Mouse (Mus musculus) lung, postnatal 25 days (tissue): ENCODE measurements around the gene Ssx2ip.

Experiments used
- DNase-seq: peaks from one replicate; pipeline ENCODE4 v3.0.0; 2022; ENCODE audit warnings: low spot score

Ssx2ip gene

DNA sequence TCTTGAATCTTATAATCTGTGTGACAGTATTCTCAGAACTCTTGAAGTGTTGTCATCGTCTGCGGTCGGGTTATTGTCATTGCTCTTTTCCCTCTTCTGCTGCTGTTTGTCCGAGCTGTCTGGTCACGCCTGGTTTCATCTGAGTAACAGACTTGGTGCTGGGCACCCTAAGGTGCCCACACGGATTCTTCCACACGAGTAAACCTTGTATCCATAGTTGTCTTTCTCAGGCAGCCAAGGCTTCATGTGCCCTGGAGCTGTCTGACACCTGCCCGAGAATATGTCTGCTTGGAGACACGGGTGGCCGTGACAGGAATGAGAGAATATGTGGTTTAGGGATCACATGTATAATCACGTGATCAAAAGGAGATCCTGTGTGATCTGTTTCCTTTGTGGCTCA is 31.1 kb downstream of the Ssx2ip start:
- no peak for DNase-seq

DNA sequence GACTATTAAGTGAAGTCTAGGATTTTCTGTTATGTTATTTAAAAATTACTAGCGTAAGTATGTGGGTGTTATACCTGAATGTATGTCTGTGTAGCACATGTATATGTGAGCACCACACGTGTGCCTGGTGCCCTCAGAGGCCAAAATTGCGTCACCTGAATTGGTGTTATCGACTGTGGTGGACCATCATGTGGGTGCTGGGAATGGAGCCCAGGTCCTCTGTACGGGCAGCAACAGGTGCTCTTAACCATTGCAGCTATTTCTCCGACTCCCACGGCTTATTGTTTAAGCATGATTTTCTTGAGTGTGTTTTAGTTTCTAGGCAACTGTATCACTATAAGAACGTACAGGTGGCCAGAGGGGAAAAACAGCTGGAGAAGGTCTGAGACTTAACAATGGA is 31.7 kb downstream of the Ssx2ip start:
- DNase-seq = no peak

DNA sequence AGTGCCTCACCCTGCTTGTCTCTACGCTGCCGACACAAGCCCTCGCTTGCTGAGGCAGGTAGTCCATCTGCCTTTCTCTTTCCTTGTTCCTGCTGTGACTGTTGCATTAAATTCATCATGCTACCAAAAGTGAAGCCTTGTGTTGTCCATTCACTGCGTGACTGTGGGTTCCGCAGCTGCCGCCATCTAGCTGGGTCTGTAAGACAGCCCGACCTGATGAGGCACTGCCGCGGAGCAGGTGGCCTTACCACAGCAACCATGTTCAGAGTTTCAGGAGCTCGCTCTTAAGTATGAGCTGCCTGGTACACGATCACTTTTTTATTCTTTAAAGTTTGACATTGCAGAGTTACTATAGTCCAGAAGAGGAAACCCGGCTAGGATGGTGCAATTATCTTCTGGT is 35.6 kb downstream of the Ssx2ip start:
- no peak for DNase-seq

DNA sequence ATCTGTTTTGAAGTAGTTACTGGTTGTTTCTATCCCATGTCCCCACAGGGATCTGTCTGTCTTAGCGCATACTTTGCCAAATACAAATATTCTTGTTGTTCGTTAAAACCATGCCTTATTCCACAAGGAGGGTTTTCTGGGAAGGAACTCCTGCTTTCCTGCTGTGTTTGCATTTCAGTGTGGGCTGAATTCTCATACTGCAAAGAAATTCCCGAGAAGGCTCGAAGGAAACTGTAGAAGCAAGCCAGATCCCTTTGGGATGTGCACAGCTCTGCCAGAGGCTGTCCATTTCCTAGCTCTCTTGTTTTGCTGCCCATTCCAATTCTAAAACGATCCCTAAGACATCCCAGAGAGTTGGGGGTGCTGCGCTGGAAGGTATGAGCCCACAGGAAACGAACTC is 36.0 kb downstream of the Ssx2ip start:
- DNase-seq = no peak

DNA sequence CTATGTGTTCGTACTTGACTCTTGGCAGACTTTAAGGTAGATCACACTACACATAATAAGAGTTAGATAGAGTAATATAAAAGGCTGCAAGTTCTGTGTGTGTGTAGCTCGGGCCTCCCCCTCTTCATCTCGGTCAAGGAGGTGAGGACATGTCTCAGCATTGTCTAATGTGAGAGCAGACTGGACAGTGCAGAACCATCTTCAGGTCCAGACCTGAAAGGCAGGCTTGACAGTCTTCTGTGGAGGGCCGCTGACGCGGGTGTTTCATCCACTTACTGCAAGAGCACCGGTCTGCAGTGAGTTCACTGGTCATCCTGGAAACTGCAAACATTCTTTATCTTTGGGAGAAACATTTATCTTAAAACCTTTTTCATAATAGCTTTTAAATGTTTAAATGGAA is 38.0 kb downstream of the Ssx2ip start:
- DNase-seq = no peak

DNA sequence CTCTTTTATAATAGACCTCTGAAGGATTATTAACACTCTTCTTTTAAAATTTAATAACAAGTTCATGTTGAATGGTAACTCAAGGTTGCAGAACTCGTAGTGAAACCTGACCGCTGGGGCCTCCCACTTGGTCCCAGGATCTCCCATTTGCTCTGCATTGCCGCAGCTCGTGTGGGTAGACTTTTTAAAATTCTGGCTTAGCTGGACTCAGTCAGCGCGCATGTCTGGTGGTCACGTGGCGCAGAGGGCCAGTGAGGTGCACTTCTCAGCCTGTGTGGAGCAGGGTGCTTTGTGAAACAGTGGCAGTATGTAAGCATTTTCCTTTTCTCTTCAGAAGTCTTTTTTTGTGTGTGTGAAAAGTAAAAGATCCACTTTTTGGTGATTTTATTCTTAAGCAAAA is 38.5 kb downstream of the Ssx2ip start:
- DNase-seq = no peak

DNA sequence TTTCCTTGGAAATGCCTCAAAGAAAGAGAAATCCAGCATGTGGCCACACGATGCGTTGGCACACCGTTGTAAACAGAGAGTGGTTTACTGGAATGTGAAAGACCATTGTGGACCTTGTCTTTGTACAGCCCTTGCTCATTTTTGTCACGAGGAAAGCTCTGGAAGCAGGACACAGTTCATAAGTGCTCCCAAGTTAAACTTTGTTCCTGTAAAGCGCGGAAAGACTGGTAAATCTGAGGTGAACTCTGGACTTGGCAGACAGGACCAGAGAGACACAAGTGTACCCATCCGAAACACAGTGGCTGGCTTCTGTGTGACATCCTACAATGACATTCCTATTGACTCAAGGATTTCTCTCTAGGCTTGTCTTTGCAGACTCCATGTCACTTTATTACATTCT is 38.9 kb downstream of the Ssx2ip start:
- DNase-seq = no peak

DNA sequence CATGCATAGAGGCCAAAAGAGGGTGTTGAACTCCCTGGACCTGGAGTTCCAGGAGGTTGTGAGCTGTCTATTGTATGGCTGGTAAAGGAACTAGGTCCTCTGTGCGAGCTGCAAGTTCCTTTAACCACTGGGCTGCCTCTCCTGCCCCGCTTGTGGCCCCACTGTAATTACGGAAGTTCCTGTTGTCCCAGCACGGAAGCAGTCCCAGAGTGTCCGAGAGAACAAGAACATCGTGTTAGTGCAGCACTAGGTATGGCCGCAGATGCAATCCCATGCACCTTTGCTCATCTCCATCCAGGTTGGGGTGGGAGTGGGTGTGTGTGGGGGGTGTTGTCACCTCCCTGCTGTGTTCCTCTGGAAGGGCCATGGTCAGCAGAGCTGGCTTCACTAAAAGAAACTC is 40.4 kb downstream of the Ssx2ip start:
- no peak for DNase-seq

DNA sequence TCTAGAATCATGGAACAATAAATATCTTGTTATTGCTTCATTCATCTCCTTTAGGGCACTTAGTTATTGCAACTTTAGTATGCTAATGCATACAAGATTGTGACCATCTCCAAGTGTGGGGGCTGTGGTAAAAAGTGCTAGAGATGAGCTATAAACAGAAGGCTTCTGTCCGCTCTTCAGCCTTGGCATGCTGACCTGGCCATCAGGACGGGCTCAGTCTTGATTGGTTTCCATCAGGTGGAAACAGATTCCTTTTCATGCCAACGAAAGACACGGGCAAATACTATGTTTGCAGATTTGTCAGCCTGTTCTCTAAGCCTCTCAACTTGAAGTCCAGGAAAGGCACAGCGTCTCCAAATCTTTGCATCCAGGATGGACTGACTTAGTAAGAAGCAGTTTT is 42.7 kb downstream of the Ssx2ip start:
- no peak for DNase-seq

DNA sequence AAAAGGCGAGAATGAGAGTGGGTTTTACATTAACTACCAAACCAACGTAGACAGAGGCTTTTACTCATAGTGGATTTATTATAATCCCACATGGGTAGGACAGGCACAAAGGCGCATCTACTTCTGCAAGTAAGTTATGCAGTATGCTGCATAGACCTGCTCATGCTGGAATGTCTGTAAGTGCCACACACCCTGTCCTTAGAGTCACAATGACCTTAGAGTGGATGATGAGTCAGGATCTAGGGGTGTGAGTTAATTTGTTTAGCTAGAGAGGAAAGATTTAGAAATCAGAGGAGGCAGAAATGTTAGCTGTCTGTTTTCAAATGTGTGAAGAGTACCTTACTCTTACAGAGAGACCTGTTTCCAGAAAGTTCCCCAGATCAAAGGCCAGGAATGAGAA is 43.2 kb downstream of the Ssx2ip start:
- DNase-seq = peak; percentile 37

DNA sequence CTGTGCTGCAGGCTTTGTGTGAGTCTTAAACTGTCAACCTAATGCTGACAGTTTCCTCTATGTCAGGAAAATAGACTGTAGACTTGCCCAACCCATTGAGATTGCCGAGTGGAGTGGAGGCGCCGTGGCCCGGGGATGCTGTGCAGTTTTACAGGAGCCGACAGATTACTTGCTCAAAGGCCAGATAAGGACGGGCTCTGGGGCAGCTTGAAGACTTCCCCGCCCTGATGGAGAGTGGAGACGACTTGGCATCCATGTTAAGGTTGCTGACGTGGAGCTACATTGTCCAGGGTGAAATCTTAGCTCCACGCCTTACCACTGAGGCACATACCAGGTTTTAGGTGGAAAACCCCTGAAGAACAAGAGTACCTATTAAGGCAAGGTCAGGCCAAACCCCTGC is 43.9 kb downstream of the Ssx2ip start:
- no peak for DNase-seq

DNA sequence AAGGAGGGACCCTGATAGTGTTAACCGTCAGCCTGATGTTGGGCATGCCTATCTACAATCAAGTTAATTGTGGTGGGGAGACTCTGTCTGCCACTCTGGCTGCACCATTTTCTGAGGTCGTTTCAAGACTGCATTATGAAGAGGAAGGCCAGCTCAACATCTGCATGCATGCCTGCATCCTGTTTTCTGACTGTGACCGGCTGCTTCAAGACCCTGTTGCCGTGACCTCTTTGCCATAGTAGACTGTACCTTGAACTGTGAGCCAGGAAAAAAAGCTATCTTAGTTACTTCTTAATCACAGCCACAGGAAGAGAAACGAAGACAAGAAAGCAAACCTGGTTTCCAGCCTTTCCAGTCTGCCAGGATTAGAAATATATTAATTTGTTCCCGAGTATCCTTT is 44.5 kb downstream of the Ssx2ip start:
- no peak for DNase-seq

DNA sequence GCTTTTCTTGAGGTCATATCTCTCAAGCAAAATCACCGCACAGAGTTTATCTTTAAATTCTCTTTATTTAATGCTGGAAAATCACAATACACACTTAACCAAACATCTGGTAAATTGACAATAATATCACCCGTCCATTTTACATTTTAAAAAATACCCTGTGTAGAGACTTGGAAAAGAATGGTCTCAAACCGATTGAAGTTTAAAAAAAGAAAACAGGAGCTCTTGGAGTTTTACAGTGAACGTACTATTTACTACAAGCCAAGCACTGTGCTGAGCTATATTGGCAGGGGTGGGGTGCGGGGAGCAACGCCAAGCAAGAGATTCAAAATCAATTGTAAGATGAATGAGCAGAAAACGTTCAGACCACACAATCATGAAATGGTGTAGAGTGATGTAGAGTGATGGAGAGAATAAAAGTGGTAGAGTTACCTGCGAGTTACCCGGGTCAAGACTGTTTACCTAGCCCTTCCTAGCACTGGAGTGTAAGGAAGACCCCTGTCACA is 45.4 kb downstream of the Ssx2ip start, which contains the start of gene Ctbs:
Gene Ctbs, plus strand, starts transcription at position 51 of the 506 bp plus-strand sequence.
- DNase-seq = no peak

DNA sequence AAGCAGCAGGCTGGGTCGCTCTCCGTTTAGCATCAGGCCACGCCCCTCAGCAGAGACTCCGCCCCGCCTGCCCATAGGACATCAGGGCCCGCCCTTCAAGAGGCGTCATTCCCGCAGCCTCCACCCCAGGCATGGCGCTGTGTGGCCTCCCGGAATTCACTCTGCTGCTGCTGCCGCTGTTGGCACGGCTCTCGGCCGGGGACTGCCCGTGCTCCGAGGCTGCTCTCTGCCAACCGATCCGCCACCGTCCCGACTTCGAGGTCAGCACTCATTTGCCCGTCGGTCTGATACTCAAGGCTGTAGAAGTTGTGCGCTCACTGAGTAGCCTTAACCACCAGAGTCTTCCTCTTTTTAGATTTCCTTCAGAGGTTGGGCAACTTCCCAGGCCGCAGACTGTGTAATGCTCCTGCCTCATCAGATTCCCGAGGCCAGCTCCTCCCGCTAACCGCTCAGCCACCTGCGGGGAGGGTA is 46.0 kb downstream of the Ssx2ip start:
- peak; percentile 93 for DNase-seq

DNA sequence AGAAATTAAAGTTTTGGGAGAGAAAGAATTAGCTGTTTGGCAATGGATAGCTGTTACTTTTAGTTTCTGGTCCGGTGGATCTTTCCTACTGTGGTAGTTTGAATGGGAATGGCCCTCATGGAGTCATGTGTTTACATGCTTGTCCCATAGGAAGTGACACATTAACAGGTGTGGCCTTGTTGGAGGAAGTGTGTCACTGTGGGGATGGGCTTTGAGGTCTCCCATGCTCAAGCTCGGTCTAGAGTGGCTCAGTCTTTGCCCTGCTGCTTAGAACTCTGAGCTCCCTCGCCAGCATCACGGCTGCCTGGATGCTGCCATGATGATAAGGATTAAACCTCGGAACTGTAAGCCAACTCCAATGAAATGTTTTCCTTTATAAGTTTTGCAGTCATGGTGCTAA is 46.9 kb downstream of the Ssx2ip start:
- DNase-seq = no peak

DNA sequence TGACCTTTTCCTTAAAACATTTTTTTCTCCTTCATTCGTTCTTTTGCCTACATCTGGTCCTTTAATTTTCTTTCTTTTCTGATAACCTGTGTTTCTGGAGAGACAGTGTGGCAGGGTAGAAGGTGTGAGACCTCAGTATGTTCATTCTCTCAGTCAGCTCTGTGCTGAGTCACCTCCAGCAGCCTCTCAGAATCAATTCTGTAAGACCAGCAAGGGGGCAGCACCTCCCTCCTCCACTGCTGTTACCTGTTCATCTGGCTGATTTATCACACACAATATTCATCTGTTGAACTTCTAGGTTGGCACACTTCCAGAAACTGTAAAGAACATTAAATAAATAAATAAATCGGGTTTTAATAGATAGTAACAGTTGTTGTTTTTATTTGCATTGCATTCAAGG is 58.5 kb downstream of the Ssx2ip start:
- no peak for DNase-seq

DNA sequence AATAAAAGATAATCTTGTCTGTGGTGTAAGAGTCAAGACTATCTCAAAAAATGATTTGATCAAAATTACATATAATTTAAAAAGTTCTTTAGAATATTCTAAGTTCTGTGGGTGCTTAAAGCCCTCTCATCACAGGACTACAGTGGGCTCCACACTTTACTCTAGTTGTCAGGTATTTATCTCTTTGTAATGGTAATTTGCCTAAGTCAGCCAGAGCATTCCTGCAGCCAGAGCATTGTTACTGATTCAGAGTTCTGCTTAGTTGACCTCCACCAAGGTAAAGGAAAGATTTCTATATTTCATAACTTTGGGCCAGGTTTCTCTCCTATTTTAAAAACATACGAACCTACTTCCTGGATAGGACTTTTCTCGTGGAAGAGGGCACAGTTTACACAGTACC is 64.8 kb downstream of the Ssx2ip start:
- DNase-seq = no peak

DNA sequence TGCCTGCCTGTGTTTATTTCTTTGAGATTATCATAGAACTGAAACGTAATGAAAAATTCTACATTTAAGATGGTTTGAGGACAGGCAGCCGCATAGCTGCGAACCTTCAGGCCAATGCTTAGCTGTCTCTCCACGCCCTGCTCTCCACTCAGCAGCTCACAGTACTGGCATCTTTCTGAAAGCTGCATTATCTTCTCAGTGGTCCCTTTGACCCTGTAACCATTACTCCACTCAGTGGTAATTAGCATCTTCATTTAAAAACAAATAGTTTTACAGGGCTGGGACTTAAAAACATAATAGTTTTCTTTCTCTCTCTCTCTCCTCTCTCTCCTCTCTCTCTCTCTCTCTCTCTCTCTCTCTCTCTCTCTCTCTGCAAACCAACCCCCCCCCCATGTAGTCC is 68.2 kb downstream of the Ssx2ip start:
- no peak for DNase-seq

DNA sequence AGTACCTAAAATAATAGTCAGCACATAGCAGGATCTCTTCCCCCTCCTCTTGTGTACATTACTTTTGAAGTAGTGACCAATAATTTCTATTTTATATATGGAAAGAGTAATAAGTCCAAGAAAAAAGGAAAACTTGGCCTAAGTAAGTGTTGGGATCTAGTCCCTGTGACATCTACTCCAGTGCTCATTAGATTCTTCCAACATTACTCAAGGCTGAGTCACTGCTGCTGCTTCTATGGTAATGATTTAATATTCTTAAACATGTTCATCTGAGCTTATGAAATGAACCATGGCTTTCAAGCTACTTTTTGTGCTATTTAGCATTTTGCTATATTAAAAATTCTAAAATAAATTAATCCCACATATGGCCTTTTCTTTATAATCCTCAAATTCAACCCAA is 69.3 kb downstream of the Ssx2ip start:
- DNase-seq = no peak

DNA sequence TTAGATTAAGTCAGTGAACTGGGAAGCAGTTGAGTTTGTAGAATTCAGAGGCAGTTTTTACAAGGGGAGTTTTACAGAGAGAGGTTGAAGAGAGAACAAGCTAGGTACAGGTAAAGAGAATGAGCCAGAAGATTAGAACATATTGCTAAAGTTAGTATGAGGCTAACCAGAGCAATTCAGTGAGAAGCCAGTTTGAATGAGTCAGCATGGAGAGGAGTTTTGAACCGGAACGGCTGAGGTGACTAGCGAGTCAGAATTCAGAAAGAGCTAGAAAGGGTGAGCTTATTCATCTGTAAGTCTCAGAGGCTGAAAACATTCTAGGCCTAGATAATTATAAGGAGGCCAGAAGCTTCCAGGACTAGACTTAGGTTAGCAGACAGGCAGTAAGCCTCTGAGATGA is 70.0 kb downstream of the Ssx2ip start:
- no peak for DNase-seq

DNA sequence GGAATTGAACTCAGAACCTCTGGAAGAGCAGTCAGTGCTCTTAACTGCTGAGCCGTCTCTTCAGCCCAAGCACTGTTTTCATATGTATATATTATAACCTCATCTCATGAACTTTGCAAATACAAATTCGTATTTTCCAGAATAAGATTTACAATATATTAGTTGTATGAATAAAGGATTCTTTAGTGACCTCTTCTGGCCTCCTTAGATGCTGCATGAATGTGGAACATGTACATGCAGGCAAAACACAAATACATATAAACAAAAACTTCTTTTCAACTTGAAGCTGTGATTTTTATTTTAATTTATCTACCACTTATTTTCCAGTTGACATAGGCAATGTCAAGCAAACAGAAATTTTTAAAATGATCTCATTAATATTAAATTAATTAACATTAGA is 77.6 kb downstream of the Ssx2ip start:
- no peak for DNase-seq

DNA sequence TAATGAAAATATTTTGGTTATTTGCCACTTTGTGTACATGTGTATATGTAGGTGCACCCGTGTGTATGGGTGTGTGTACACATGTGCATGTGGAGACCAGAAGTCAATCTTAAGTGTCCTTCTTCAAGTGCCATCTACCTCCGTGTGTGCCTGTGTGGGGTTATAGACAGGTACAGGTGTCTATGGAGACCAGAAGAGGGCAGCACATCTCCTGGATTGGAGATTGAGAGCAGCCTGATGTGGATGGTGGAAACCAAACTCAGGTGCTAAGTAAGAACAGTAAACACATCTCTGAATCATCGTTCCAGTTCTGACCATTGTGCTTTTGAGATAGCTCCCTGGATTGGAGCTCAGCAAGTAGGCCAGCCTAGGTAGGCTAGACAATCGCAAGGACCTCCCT is 82.0 kb downstream of the Ssx2ip start:
- DNase-seq = no peak
